Mouse (Mus musculus) stomach, embryonic 16.5 days (tissue): Measurements from ENCODE around the gene Zfp62. TPM values are rescaled to one million over a fixed set of nuclear protein-coding genes. Genes with fewer than 3 reads are reported as not detected.
A peak's percentile ranks its signal among the peaks of the same experiment; 100 is the strongest.

Experiments
- ATAC-seq: fragments of 200-750 bp; cut with Nextera tagmentation; 2 replicates; pipeline ENCODE4 v1.8.0; 2017; ENCODE audit warnings: moderate number of reproducible peaks, moderate TSS enrichment; ENCODE audit not compliant: insufficient read depth, low FRiP score
- H3K27ac ChIP-seq: fragments of 300-500 bp; sonication (generic); 2 replicates; pipeline ENCODE4 v1.5.1; 2014; ENCODE audit warnings: low read length
- H3K27me3 ChIP-seq: fragments of 300-500 bp; sonication (generic); 2 replicates; pipeline ENCODE4 v1.6.1; 2014; ENCODE audit warnings: low read length, control low read depth, mixed read lengths; ENCODE audit not compliant: control insufficient read depth, insufficient read depth
- H3K36me3 ChIP-seq: fragments of 300-500 bp; sonication (generic); 2 replicates; pipeline ENCODE4 v1.6.1; 2014; ENCODE audit warnings: low read length; ENCODE audit not compliant: control insufficient read depth, insufficient read depth
- H3K4me1 ChIP-seq: fragments of 300-500 bp; sonication (generic); 2 replicates; pipeline ENCODE4 v1.6.1; 2014; ENCODE audit warnings: low read length, control low read depth, mixed read lengths; ENCODE audit not compliant: control insufficient read depth, insufficient read depth
- H3K4me2 ChIP-seq: fragments of 300-500 bp; sonication (generic); 2 replicates; pipeline ENCODE4 v1.6.1; 2014; ENCODE audit warnings: low read depth, low read length, mixed read lengths
- H3K4me3 ChIP-seq: fragments of 300-500 bp; sonication (generic); replicated peaks from 2 replicates; pipeline ENCODE4 v1.5.1; 2014; ENCODE audit warnings: mild to moderate bottlenecking, low read length
- H3K9ac ChIP-seq: fragments of 300-500 bp; sonication (generic); 2 replicates; pipeline ENCODE4 v1.6.1; 2014; ENCODE audit warnings: low read length
- H3K9me3 ChIP-seq: fragments of 300-500 bp; sonication (generic); replicated peaks from 2 replicates; pipeline ENCODE4 v1.6.1; 2016; ENCODE audit warnings: low read length, control low read depth; ENCODE audit not compliant: control insufficient read depth
- WGBS: fragments of 180-500 bp; shearing (Covaris S2); extraction: QIAGEN DNeasy Blood & Tissue Kit; methylation state at CpG from one replicate; pipeline ENCODE4 v1.1.7; 2014; 5-methylcytosine and 5-hydroxymethylcytosine counted together
- polyA plus RNA-seq: library from polyadenylated mRNA; unstranded; fragments of >200 nt; fragmentation: Nextera tagmentation; extraction: Ambion mirVana; gene quantifications from 2 replicates; pipeline ENCODE4 v1.2.1, GENCODE M21; 2015

The Zfp62 gene
- polyA plus RNA-seq, 1 experiment from 2014 or later = 32.9 TPM

- Histone ChIP-seq H3K9ac (peak overlapping the region; percentile 92), H3K36me3 (peaks cover 11% of the 10 kb centered on the region; the same call in 1 of the 2 replicates), H3K27me3 (no peaks in the 10 kb centered on the region), H3K9me3 (no peaks in the 10 kb centered on the region), H3K4me1 (peaks cover 49% of the 10 kb centered on the region), H3K4me3 (peak overlapping the region; percentile 73), H3K27ac (peak overlapping the region; percentile 94), H3K4me2 (peak overlapping the region; percentile 77)
- ATAC-seq = peak; percentile 97
- WGBS = 2% methylated on average over 45 of the region's 45 CpGs
Observed at GRCm38 (mm10) chr11:49250422-49251379, 47.6 kb downstream of the Zfp62 start.

GRCm38 (mm10) chr11:49251380-49251761 lies 48.3 kb downstream of the Zfp62 start:
- H3K27ac ChIP-seq = peak overlapping the region; percentile 94
- WGBS = 48% methylated on average over 7 of the region's 7 CpGs

GRCm38 (mm10) chr11:49252048-49252447 lies 49.0 kb downstream of the Zfp62 start:
- H3K9ac ChIP-seq = 0 out of 2 replicates have a peak overlapping the region, but pooled peaks have one; percentile 5
- peaks cover 47% of the 10 kb centered on the region for H3K4me1 ChIP-seq
- no peak overlapping the region; the same call in 1 of the 2 replicates for H3K4me3 ChIP-seq
- H3K27me3 ChIP-seq = no peaks in the 10 kb centered on the region
- peaks cover 12% of the 10 kb centered on the region; the same call in 1 of the 2 replicates for H3K36me3 ChIP-seq
- no peak overlapping the region for H3K27ac ChIP-seq
- ATAC-seq = no peak
- WGBS = 81% methylated on average over 5 of the region's 5 CpGs
- H3K4me2 ChIP-seq = peak overlapping the region; percentile 77
- H3K9me3 ChIP-seq = no peaks in the 10 kb centered on the region

More at GRCm38 (mm10) chr11:49251380-49251761, 48.3 kb downstream of the Zfp62 start:
- ATAC-seq = no peak
- H3K4me1 ChIP-seq = peaks cover 49% of the 10 kb centered on the region
- peak overlapping the region; percentile 73 for H3K4me3 ChIP-seq
- H3K36me3 ChIP-seq = peaks cover 12% of the 10 kb centered on the region; the same call in 1 of the 2 replicates
- H3K9me3 ChIP-seq = no peaks in the 10 kb centered on the region
- peak overlapping the region; percentile 92 for H3K9ac ChIP-seq
- no peaks in the 10 kb centered on the region for H3K27me3 ChIP-seq
- peak overlapping the region; percentile 77 for H3K4me2 ChIP-seq

GRCm38 (mm10) chr11:49253035-49253434 lies 49.9 kb downstream of the Zfp62 start:
- no peaks in the 10 kb centered on the region for H3K9me3 ChIP-seq
- H3K36me3 ChIP-seq = peaks cover 12% of the 10 kb centered on the region; the same call in 1 of the 2 replicates

GRCm38 (mm10) chr11:49259296-49259695 lies 56.2 kb downstream of the Zfp62 start:
- 66% methylated on average over 2 of the region's 2 CpGs for WGBS
- Histone ChIP-seq H3K36me3 (peaks cover 18% of the 10 kb centered on the region; the same call in 1 of the 2 replicates), H3K4me2 (no peak overlapping the region), H3K4me1 (no peaks in the 10 kb centered on the region), H3K9me3 (no peaks in the 10 kb centered on the region), H3K9ac (no peak overlapping the region), H3K27ac (no peak overlapping the region), H3K4me3 (no peak overlapping the region), H3K27me3 (no peaks in the 10 kb centered on the region)
- ATAC-seq = no peak

More at GRCm38 (mm10) chr11:49253035-49253434, 49.9 kb downstream of the Zfp62 start:
- Histone ChIP-seq H3K4me2 (no peak overlapping the region), H3K9ac (no peak overlapping the region), H3K27me3 (no peaks in the 10 kb centered on the region), H3K27ac (no peak overlapping the region), H3K4me1 (peaks cover 37% of the 10 kb centered on the region), H3K4me3 (no peak overlapping the region)
- ATAC-seq = no peak
- 82% methylated on average over 6 of the region's 6 CpGs for WGBS

GRCm38 (mm10) chr11:49259829-49260228 lies 56.7 kb downstream of the Zfp62 start:
- H3K4me2 ChIP-seq = no peak overlapping the region
- H3K9me3 ChIP-seq = no peaks in the 10 kb centered on the region
- no peak overlapping the region for H3K4me3 ChIP-seq
- no peak overlapping the region for H3K9ac ChIP-seq
- WGBS = 36% methylated on average over 1 of the region's 1 CpGs
- H3K4me1 ChIP-seq = no peaks in the 10 kb centered on the region
- no peak overlapping the region for H3K27ac ChIP-seq
- H3K27me3 ChIP-seq = no peaks in the 10 kb centered on the region
- ATAC-seq = no peak
- H3K36me3 ChIP-seq = peaks cover 13% of the 10 kb centered on the region; the same call in 1 of the 2 replicates

GRCm38 (mm10) chr11:49260598-49261312 lies 57.7 kb downstream of the Zfp62 start:
- no peak overlapping the region for H3K9ac ChIP-seq
- H3K4me2 ChIP-seq = no peak overlapping the region
- H3K27me3 ChIP-seq = no peaks in the 10 kb centered on the region
- no peaks in the 10 kb centered on the region for H3K9me3 ChIP-seq
- no peak overlapping the region for H3K4me3 ChIP-seq
- no peak for ATAC-seq
- WGBS = 89% methylated on average over 21 of the region's 21 CpGs
- H3K36me3 ChIP-seq = 0 out of 2 replicates have a peak, but pooled peaks cover 6% of the 10 kb centered on the region
- H3K4me1 ChIP-seq = no peaks in the 10 kb centered on the region
- no peak overlapping the region for H3K27ac ChIP-seq

GRCm38 (mm10) chr11:49261313-49261855 lies 58.3 kb downstream of the Zfp62 start:
- Histone ChIP-seq H3K4me1 (0 out of 2 replicates have a peak, but pooled peaks cover 3% of the 10 kb centered on the region), H3K4me3 (no peak overlapping the region), H3K27ac (no peak overlapping the region), H3K36me3 (0 out of 2 replicates have a peak, but pooled peaks cover 6% of the 10 kb centered on the region), H3K9me3 (no peaks in the 10 kb centered on the region), H3K27me3 (no peaks in the 10 kb centered on the region), H3K4me2 (no peak overlapping the region), H3K9ac (no peak overlapping the region)
- no peak for ATAC-seq
- WGBS = 88% methylated on average over 14 of the region's 14 CpGs
